Mouse (Mus musculus) testis, adult 2 months (tissue): Measurements from ENCODE around the gene Olfr324. TPM values are rescaled to one million over a fixed set of nuclear protein-coding genes. Genes with fewer than 3 reads are reported as not detected.
A peak's percentile ranks its signal among the peaks of the same experiment; 100 is the strongest.

Source experiments
- H3K27ac ChIP-seq: fragments of 200-500 bp; 2 replicates; pipeline ENCODE4 v1.5.1; 2012; ENCODE audit warnings: low read depth, low read length; ENCODE audit not compliant: control insufficient read depth, insufficient read depth
- H3K27me3 ChIP-seq: fragments of 200-500 bp; 2 replicates; pipeline ENCODE4 v1.6.1; 2012; ENCODE audit warnings: mild to moderate bottlenecking, low read length, moderate library complexity; ENCODE audit not compliant: control insufficient read depth, insufficient read depth
- H3K36me3 ChIP-seq: fragments of 200-500 bp; 2 replicates; pipeline ENCODE4 v1.6.1; 2012; ENCODE audit warnings: mild to moderate bottlenecking, low read length; ENCODE audit not compliant: control insufficient read depth, insufficient read depth
- H3K4me1 ChIP-seq: fragments of 200-500 bp; 2 replicates; pipeline ENCODE4 v1.6.1; 2012; ENCODE audit warnings: low read length; ENCODE audit not compliant: control insufficient read depth, insufficient read depth
- H3K4me3 ChIP-seq: fragments of 200-500 bp; 2 replicates; pipeline ENCODE4 v1.5.1; 2012; ENCODE audit warnings: low read depth, mild to moderate bottlenecking, low read length, moderate library complexity, mixed read lengths; ENCODE audit not compliant: control insufficient read depth
- CTCF ChIP-seq: fragments of 200-500 bp; IDR thresholded peaks from 2 replicates; pipeline ENCODE4 v1.5.1; 2012; ENCODE audit warnings: low read depth, mild to moderate bottlenecking, inconsistent platforms, low read length, moderate library complexity; ENCODE audit not compliant: control insufficient read depth, insufficient read depth, insufficient replicate concordance
- POLR2A ChIP-seq: fragments of 200-500 bp; IDR thresholded peaks from 2 replicates; pipeline ENCODE4 v1.6.1; 2012; ENCODE audit warnings: low read depth, mild to moderate bottlenecking, inconsistent platforms, low read length, moderate library complexity; ENCODE audit not compliant: control insufficient read depth
- polyA plus RNA-seq: library from polyadenylated mRNA; depleted of rRNA; stranded (reverse); fragments of >200 nt; gene quantifications from 2 replicates; pipeline ENCODE4 v1.2.3, GENCODE M21; 2012; rRNA removed

The Olfr324 gene
- polyA plus RNA-seq, 1 experiment: not detected

GRCm38 (mm10) chr11:58634878-58635277 lies 40.0 kb downstream of the Olfr324 start:
- Histone ChIP-seq H3K4me3 (no peak overlapping the region), H3K4me1 (no peaks in the 10 kb centered on the region), H3K27ac (no peak overlapping the region), H3K27me3 (no peaks in the 10 kb centered on the region), H3K36me3 (no peaks in the 10 kb centered on the region)
- TF ChIP-seq CTCF: no peak
- TF ChIP-seq POLR2A: no peak

- Histone ChIP-seq H3K4me3 (no peak overlapping the region), H3K36me3 (no peaks in the 10 kb centered on the region), H3K4me1 (peaks cover 3% of the 10 kb centered on the region), H3K27me3 (no peaks in the 10 kb centered on the region), H3K27ac (no peak overlapping the region)
- TF ChIP-seq POLR2A: no peak
- TF ChIP-seq CTCF: peak; percentile 86
Observed at GRCm38 (mm10) chr11:58636376-58636977, 41.6 kb downstream of the Olfr324 start.

GRCm38 (mm10) chr11:58638176-58638701 lies 43.3 kb downstream of the Olfr324 start:
- no peaks in the 10 kb centered on the region for H3K27me3 ChIP-seq
- no peak for TF ChIP-seq POLR2A
- TF ChIP-seq CTCF: no peak
- H3K4me1 ChIP-seq: peaks cover 3% of the 10 kb centered on the region
- no peak overlapping the region for H3K4me3 ChIP-seq
- H3K27ac ChIP-seq: no peak overlapping the region
- H3K36me3 ChIP-seq: no peaks in the 10 kb centered on the region

- H3K27ac ChIP-seq: no peak within 1 kb of the TSS
Observed at GRCm38 (mm10) chr11:58640272-58640867, 45.5 kb downstream of the Olfr324 start, which contains the start of gene Trim58. TSS of gene Trim58 (plus strand) at chr11:58640465.

GRCm38 (mm10) chr11:58641057-58641456 lies 46.1 kb downstream of the Olfr324 start:
- H3K4me1 ChIP-seq: peaks cover 3% of the 10 kb centered on the region
- TF ChIP-seq POLR2A: no peak
- TF ChIP-seq CTCF: no peak
- H3K27me3 ChIP-seq: no peaks in the 10 kb centered on the region
- no peak overlapping the region for H3K27ac ChIP-seq
- no peak overlapping the region for H3K4me3 ChIP-seq
- H3K36me3 ChIP-seq: no peaks in the 10 kb centered on the region

More at GRCm38 (mm10) chr11:58640272-58640867, 45.5 kb downstream of the Olfr324 start, which contains the start of gene Trim58:
- Histone ChIP-seq H3K4me1 (peaks cover 3% of the 10 kb centered on the region), H3K4me3 (peak within 1 kb of the TSS; percentile 45), H3K27me3 (no peaks in the 10 kb centered on the region), H3K36me3 (no peaks in the 10 kb centered on the region)
- TF ChIP-seq CTCF (no peak), POLR2A (no peak)

GRCm38 (mm10) chr11:58641638-58642358 lies 46.9 kb downstream of the Olfr324 start:
- TF ChIP-seq POLR2A (no peak), CTCF (no peak)
- Histone ChIP-seq H3K4me3 (no peak overlapping the region), H3K4me1 (peaks cover 3% of the 10 kb centered on the region), H3K36me3 (no peaks in the 10 kb centered on the region), H3K27ac (no peak overlapping the region), H3K27me3 (no peaks in the 10 kb centered on the region)

GRCm38 (mm10) chr11:58643350-58643749 lies 48.4 kb downstream of the Olfr324 start:
- no peaks in the 10 kb centered on the region for H3K36me3 ChIP-seq
- TF ChIP-seq CTCF (peak; percentile 92; the same call in 1 of the 2 replicates), POLR2A (no peak)

More at GRCm38 (mm10) chr11:58643350-58643749, 48.4 kb downstream of the Olfr324 start:
- Histone ChIP-seq H3K27me3 (no peaks in the 10 kb centered on the region), H3K4me1 (peaks cover 3% of the 10 kb centered on the region), H3K4me3 (no peak overlapping the region), H3K27ac (no peak overlapping the region)

Other genes starting within 250 kb of the Olfr324 start
- gene Lypd8, start 216.1 kb upstream of the Olfr324 start, polyA plus RNA-seq: 4.0 and 4.3 TPM in 2 replicates
- gene 1810065E05Rik, start 174.0 kb upstream of the Olfr324 start, polyA plus RNA-seq: 0.81 and 4.0 TPM in 2 replicates
- gene Gm12253, start 162.6 kb upstream of the Olfr324 start, polyA plus RNA-seq: not detected in 2 replicates
- gene Lypd9, start 142.2 kb upstream of the Olfr324 start, polyA plus RNA-seq: 218 and 223 TPM in 2 replicates
- gene Olfr30, start 132.8 kb upstream of the Olfr324 start, polyA plus RNA-seq: 0.16 and 0.38 TPM in 2 replicates
- gene Olfr332, start 102.6 kb upstream of the Olfr324 start, polyA plus RNA-seq: 0.02 TPM in 1 of 2 replicates, not detected in the other
- 0.13 and 0.21 TPM in 2 replicates for gene Olfr331, start 92.5 kb upstream of the Olfr324 start, polyA plus RNA-seq
- gene Olfr330, start 60.3 kb upstream of the Olfr324 start, polyA plus RNA-seq: 1.1 and 1.7 TPM in 2 replicates
- gene Olfr329-ps, start 48.7 kb upstream of the Olfr324 start, polyA plus RNA-seq: 0.26 and 0.56 TPM in 2 replicates
- gene Olfr328, start 39.5 kb upstream of the Olfr324 start, polyA plus RNA-seq: not detected in 2 replicates
- 0.11 TPM in 1 of 2 replicates, not detected in the other for gene Olfr224, start 24.6 kb upstream of the Olfr324 start, polyA plus RNA-seq
- gene Olfr325, start 17.4 kb upstream of the Olfr324 start, polyA plus RNA-seq: 0.20 and 0.89 TPM in 2 replicates
- gene 2210407C18Rik, start 21.0 kb downstream of the Olfr324 start, polyA plus RNA-seq: not detected in 2 replicates
- gene Olfr323, start 35.4 kb downstream of the Olfr324 start, polyA plus RNA-seq: 0.57 and 2.2 TPM in 2 replicates
- gene Trim58, start 45.4 kb downstream of the Olfr324 start, polyA plus RNA-seq: not detected in 2 replicates
- not detected in 2 replicates for gene Olfr322, start 63.7 kb downstream of the Olfr324 start, polyA plus RNA-seq
- gene Olfr320, start 86.0 kb downstream of the Olfr324 start, polyA plus RNA-seq: not detected in 2 replicates
- gene Olfr319, start 104.0 kb downstream of the Olfr324 start, polyA plus RNA-seq: not detected in 2 replicates
- 0.35 TPM in 1 of 2 replicates, not detected in the other for gene Olfr318, start 128.9 kb downstream of the Olfr324 start, polyA plus RNA-seq
- gene Olfr317, start 144.1 kb downstream of the Olfr324 start, polyA plus RNA-seq: 0.16 and 0.96 TPM in 2 replicates
- gene Olfr316, start 157.6 kb downstream of the Olfr324 start, polyA plus RNA-seq: 0.29 and 3.1 TPM in 2 replicates
- not detected in 2 replicates for gene Olfr315, start 178.1 kb downstream of the Olfr324 start, polyA plus RNA-seq
- gene Olfr314, start 187.8 kb downstream of the Olfr324 start, polyA plus RNA-seq: not detected in 2 replicates
- 142 and 144 TPM in 2 replicates for gene Fam183b, start 206.8 kb downstream of the Olfr324 start, polyA plus RNA-seq
- gene Olfr313, start 219.9 kb downstream of the Olfr324 start, polyA plus RNA-seq: 0.09 and 0.42 TPM in 2 replicates
- 0.02 and 0.06 TPM in 2 replicates for gene Olfr312, start 234.1 kb downstream of the Olfr324 start, polyA plus RNA-seq
- not detected in 2 replicates for gene Olfr311, start 244.1 kb downstream of the Olfr324 start, polyA plus RNA-seq